Mouse (Mus musculus) G1E (cell line): ENCODE measurements around the gene Syt11.

ENCODE experiments used
- CTCF ChIP-seq: IDR thresholded peaks from 2 replicates; pipeline ENCODE4 v1.5.1; 2012; ENCODE audit warnings: low read depth, low read length, inconsistent platforms, mixed read lengths
- GATA1 ChIP-seq: IDR thresholded peaks from 2 replicates; pipeline ENCODE4 v1.6.1; 2012; ENCODE audit warnings: borderline replicate concordance, low read length, inconsistent platforms, mixed read lengths
- TAL1 ChIP-seq: conservative IDR thresholded peaks from 2 replicates; pipeline ENCODE4 v1.6.1; 2012; ENCODE audit warnings: low read depth, low read length, inconsistent platforms, mixed read lengths

- TF ChIP-seq CTCF, result no peak
- no peak for TF ChIP-seq TAL1
- no peak for TF ChIP-seq GATA1
These were observed 74.7 kb downstream of the Syt11 start for GRCm38 (mm10) chr3:88700247-88700646.
